Mouse (Mus musculus) embryonic facial prominence, embryonic 11.5 days (tissue): Measurements from ENCODE around the gene Catip. TPM values are rescaled to one million over a fixed set of nuclear protein-coding genes. Genes with fewer than 3 reads are reported as not detected.

ENCODE experiments used
- ATAC-seq: fragments of 200-750 bp; cut with Nextera tagmentation; replicated peaks from 2 replicates; pipeline ENCODE4 v1.8.0; 2017; ENCODE audit warnings: low read depth; ENCODE audit not compliant: insufficient number of reproducible peaks, low FRiP score, low TSS enrichment
- DNase-seq: peaks from one replicate; pipeline ENCODE4 v3.0.0-alpha.2; 2015; ENCODE audit warnings: low spot score
- H3K27ac ChIP-seq: fragments of 300-500 bp; sonication (generic); replicated peaks from 2 replicates; pipeline ENCODE4 v1.5.1; 2014; ENCODE audit warnings: mild to moderate bottlenecking, low read depth, low read length, control low read depth
- H3K27me3 ChIP-seq: fragments of 300-500 bp; sonication (generic); 2 replicates; pipeline ENCODE4 v1.6.1; 2014; ENCODE audit warnings: mild to moderate bottlenecking, low read length, moderate library complexity, mixed read lengths; ENCODE audit not compliant: control insufficient read depth, insufficient read depth
- H3K36me3 ChIP-seq: fragments of 300-500 bp; sonication (generic); replicated peaks from 2 replicates; pipeline ENCODE4 v1.6.1; 2014; ENCODE audit warnings: low read depth, mild to moderate bottlenecking, low read length, moderate library complexity, mixed read lengths; ENCODE audit not compliant: control insufficient read depth, insufficient read depth
- H3K4me1 ChIP-seq: fragments of 300-500 bp; sonication (generic); 2 replicates; pipeline ENCODE4 v1.6.1; 2014; ENCODE audit warnings: low read length, mixed read lengths; ENCODE audit not compliant: control insufficient read depth, insufficient read depth
- H3K4me2 ChIP-seq: fragments of 300-500 bp; sonication (generic); 2 replicates; pipeline ENCODE4 v1.6.1; 2014; ENCODE audit warnings: low read depth, mild to moderate bottlenecking, control low read depth, low read length, moderate library complexity
- H3K4me3 ChIP-seq: fragments of 300-500 bp; sonication (generic); 2 replicates; pipeline ENCODE4 v1.5.1; 2014; ENCODE audit warnings: low read depth, low read length, control low read depth
- H3K9ac ChIP-seq: fragments of 300-500 bp; sonication (generic); replicated peaks from 2 replicates; pipeline ENCODE4 v1.6.1; 2014; ENCODE audit warnings: mild to moderate bottlenecking, control low read depth, low read length
- H3K9me3 ChIP-seq: fragments of 300-500 bp; sonication (generic); replicated peaks from 2 replicates; pipeline ENCODE4 v1.6.1; 2016; ENCODE audit warnings: mild to moderate bottlenecking, low read length, inconsistent platforms, mixed read lengths; ENCODE audit not compliant: control insufficient read depth
- WGBS: fragments of 180-500 bp; shearing (Covaris S2); extraction: QIAGEN DNeasy Blood & Tissue Kit; methylation state at CpG from one replicate; pipeline ENCODE4 v1.1.7; 2014; 5-methylcytosine and 5-hydroxymethylcytosine counted together
- polyA plus RNA-seq: library from polyadenylated mRNA; unstranded; fragments of >200 nt; fragmentation: Nextera tagmentation; extraction: Ambion mirVana; gene quantifications from 2 replicates; pipeline ENCODE4 v1.2.1, GENCODE M21; 2014

The Catip gene
- polyA plus RNA-seq, 1 experiment from 2014 or later, result 0.22 TPM

DNA sequence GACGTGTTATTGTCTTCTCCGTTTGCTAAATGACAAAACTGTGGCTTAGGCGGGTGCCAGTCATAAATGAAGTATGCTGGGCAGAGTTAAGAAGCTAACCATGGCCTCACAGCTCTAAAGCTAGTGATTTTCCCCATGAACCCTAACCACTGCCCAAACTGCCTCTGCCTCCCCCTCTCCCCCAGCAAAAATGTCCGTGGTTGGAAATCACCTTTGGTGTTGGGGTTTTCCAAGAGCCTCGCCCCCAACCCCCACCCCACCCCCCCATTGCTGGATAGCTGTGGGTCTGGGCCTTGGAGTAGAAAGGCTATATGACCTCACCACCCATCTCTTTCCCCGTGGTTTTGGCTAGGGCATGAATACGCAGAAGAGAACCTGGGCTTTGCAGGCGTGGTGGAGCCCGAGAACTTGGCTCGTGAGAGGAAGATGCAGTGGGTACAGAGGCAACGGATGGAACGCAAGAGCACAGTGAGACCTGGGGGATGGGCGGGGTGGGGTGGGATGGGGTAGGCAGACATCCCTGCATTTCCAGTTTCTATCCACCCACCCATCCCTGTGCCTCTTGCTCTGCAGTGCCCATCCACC lies 10.6 kb upstream of the Catip start:
- H3K27me3 ChIP-seq, result no peaks in the 10 kb centered on the region
- 90% methylated on average over 13 of the region's 13 CpGs for WGBS
- DNase-seq (no peak), ATAC-seq (no peak)
- H3K4me3 ChIP-seq, result no peak overlapping the region
- H3K4me2 ChIP-seq, result no peak overlapping the region
- no peaks in the 10 kb centered on the region for H3K4me1 ChIP-seq
- H3K27ac ChIP-seq, result no peak overlapping the region
- no peaks in the 10 kb centered on the region; the same call in 1 of the 2 replicates for H3K36me3 ChIP-seq
- H3K9me3 ChIP-seq, result no peaks in the 10 kb centered on the region
- H3K9ac ChIP-seq, result no peak overlapping the region

DNA sequence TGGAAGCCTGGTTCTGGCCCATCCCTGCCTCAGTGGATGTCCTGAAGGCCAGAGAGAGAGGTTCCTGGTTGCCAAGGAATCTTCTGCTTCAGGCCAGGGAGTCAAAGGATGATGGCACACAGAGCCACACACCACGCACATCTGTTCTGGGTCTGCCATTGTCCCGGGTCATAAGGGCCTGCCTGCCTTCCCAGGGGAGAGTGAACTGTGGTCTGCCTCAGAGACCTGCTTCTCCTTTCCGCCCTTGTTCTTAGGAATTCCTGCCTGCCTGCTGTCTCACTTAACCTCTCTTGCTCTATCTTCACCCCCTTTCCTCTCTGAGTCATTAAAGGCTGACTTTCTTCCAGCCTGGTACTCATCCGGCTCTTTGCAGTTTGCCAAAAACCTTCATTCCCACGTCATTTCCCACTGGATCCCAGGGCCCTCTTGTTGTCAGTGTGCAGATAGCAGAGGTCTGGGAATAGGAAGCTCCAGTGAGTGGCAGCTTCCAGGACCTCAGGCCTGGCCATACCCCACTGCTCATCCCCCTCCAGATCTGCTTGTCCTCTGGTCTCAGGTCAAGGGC lies 9.3 kb upstream of the Catip start:
- no peaks in the 10 kb centered on the region; the same call in 1 of the 2 replicates for H3K36me3 ChIP-seq

DNA sequence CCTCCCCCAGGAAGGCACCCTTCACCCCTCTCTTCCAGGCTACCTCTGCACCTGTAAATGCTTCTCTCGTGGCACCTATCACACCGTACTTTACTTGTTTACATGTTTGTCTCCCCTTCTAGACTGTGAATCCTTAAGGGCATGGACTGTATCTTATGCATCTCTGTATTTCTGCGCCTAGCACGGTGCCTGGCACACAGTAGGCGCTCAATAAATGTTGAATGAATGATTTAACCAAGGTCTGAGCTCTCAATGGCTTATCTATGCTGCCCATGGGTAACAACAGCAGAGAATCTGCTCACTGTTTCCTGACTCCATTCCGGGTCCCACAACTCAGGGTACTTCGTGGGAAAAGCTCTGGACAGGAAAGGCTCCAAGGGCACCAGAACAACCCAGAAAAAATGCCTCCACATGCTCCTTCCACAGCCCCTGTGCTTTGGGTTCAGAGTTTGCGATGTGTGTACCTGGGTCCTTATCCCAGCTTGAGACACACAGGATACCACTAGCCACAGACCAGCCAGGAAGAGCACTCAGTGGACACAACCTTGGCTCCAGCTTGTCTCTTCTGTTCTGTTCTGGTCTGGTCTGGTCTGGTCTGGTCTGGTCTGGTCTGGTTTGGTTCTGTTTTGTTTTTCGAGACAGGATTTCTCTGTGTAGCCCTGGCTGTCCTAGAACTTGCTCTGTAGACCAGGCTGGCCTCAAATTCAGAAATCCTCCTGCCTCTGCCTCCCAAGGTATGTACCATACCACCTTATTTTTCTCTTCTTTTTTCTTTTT lies 8.3 kb upstream of the Catip start:
- H3K9ac ChIP-seq, result no peak overlapping the region
- H3K27ac ChIP-seq, result no peak overlapping the region
- ATAC-seq (no peak), DNase-seq (no peak)
- H3K4me1 ChIP-seq, result no peaks in the 10 kb centered on the region
- H3K27me3 ChIP-seq, result no peaks in the 10 kb centered on the region
- no peak overlapping the region for H3K4me2 ChIP-seq
- H3K4me3 ChIP-seq, result no peak overlapping the region
- no peaks in the 10 kb centered on the region for H3K9me3 ChIP-seq
- H3K36me3 ChIP-seq, result no peaks in the 10 kb centered on the region; the same call in 1 of the 2 replicates
- WGBS, result 91% methylated on average over 9 of the region's 9 CpGs

More for the DNA sequence above, 9.3 kb upstream of the Catip start:
- no peak overlapping the region for H3K4me2 ChIP-seq
- no peak overlapping the region for H3K4me3 ChIP-seq
- H3K9me3 ChIP-seq, result no peaks in the 10 kb centered on the region
- H3K4me1 ChIP-seq, result no peaks in the 10 kb centered on the region
- H3K27me3 ChIP-seq, result no peaks in the 10 kb centered on the region
- DNase-seq, result no peak
- no peak overlapping the region for H3K27ac ChIP-seq
- ATAC-seq, result no peak
- no peak overlapping the region for H3K9ac ChIP-seq
- WGBS, result 61% methylated on average over 5 of the region's 5 CpGs

DNA sequence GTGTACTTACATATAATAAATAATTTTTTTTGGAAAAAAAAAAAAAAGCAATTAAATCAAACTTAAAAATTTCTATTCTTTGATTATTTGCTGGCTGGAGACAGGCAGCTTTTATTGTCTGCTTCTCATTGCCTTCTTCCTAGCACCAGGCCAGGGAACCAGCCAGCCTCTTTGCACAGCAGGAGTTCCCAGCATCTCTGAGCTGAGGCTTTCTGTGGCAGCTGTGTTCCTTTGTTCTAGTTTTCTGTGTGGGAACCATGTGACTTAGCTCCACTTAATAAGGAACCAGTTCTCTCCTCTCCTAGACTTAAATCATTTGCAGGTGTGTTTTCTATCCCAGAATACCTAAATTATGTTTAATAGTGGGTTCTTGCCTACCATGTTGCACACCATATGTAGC lies 4.4 kb upstream of the Catip start:
- no peaks in the 10 kb centered on the region for H3K4me1 ChIP-seq
- no peak overlapping the region for H3K27ac ChIP-seq
- ATAC-seq (no peak), DNase-seq (no peak)
- H3K4me3 ChIP-seq, result no peak overlapping the region
- H3K36me3 ChIP-seq, result no peaks in the 10 kb centered on the region
- no peaks in the 10 kb centered on the region for H3K27me3 ChIP-seq
- no peaks in the 10 kb centered on the region for H3K9me3 ChIP-seq
- H3K9ac ChIP-seq, result no peak overlapping the region
- H3K4me2 ChIP-seq, result no peak overlapping the region

DNA sequence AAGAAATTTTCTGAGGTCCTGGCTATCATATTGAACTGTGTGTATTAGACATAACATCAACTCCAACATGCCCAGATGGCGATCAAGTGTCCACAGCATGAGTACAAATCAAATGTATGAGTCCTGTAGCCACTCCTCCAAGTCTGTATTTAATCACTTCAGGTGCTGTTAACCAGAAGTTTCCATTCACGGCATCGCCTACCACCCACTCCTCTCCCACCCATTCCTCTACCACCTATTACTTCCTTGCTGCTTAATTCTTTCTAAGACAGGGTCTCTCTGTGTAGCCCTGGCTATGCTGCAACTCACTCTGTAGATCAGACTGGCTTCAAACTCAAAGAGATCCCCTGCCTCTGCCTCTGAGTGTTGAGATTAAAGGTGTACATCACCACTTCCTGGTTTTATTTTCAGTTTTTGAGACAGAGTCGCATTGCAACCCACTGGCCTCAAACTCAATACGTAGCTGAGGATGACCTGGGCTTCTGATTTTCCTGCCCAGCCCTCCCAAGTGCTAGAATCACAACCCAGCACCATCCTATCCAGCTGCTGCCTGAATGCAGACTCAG lies 1.9 kb upstream of the Catip start:
- no peaks in the 10 kb centered on the region for H3K36me3 ChIP-seq
- 82% methylated on average over 5 of the region's 5 CpGs for WGBS
- no peaks in the 10 kb centered on the region for H3K4me1 ChIP-seq
- no peak overlapping the region for H3K4me2 ChIP-seq
- no peaks in the 10 kb centered on the region for H3K9me3 ChIP-seq
- no peak overlapping the region for H3K4me3 ChIP-seq
- ATAC-seq, result no peak
- no peak for DNase-seq
- no peak overlapping the region for H3K9ac ChIP-seq
- H3K27ac ChIP-seq, result no peak overlapping the region
- H3K27me3 ChIP-seq, result no peaks in the 10 kb centered on the region

DNA sequence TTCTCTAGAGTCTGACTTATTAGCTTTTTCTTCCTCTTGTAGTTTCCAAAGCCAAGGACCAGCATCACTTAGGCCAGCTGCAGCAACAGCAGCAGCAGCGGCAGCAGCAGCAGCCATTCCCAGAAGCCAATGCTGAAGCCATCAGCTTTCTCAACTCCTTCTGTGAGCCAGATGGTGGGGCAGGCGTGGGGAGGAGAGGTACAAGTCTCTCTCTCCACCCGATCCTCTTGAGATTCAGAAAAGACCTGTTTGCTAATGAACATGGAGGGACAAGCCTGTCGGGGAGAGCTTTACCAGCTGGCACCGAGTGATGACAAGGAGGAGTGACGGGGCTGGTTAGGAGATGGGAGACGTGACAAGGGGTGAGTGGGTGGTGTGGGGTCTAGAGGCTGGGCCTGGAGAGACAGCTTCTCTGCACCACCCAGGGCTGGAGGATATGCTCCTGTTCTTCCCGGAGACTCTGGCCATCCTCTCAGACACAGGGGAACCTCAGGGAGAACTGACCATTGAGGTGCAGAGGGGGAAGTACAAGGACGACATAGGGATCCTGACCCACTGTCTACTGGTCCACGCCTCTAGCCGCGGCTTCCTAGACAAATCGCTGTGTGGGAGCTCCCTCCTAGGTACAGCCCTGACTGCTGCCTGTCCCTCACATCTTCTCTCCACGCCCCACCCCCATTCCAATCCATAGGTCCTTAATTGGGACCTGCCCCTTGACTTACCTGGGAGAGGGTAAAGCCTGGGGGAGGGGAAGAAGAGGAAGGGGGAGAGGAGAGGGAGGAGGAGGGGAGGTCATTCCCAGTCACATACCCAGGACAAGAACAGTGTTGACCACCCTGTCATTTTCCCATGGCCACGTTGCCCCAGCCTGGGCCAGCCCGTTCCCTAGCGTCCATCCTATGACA lies 669 bp downstream of the Catip start:
- no peak overlapping the region for H3K4me2 ChIP-seq
- WGBS, result 62% methylated on average over 17 of the region's 17 CpGs
- H3K4me1 ChIP-seq, result no peaks in the 10 kb centered on the region
- no peaks in the 10 kb centered on the region for H3K36me3 ChIP-seq
- no peak overlapping the region for H3K9ac ChIP-seq
- no peak for DNase-seq
- no peaks in the 10 kb centered on the region; the same call in 1 of the 2 replicates for H3K27me3 ChIP-seq
- no peak overlapping the region for H3K27ac ChIP-seq
- 0 out of 2 replicates have a peak, but pooled peaks have one; percentile 30 for ATAC-seq
- no peaks in the 10 kb centered on the region for H3K9me3 ChIP-seq
- no peak overlapping the region for H3K4me3 ChIP-seq

DNA sequence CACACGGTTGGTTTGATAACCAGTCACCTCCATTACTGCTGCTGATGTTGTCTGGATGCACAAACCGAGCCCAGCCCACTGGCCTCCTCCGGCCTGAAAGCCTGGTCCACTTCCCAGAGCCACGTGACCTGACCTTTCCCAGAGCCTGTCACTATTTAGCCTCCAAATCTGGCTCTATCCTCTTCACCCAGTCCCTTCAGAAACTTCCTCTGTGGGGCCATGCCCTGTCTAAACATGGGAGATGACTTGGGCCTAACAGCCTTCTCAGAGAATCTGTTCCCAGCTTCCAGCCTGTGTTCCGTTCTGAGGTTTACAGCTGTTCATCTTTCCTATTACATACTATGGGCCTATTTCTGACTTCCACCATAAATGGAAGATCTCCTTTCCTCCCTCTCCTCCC lies 1.5 kb downstream of the Catip start:
- Histone ChIP-seq H3K4me3 (no peak overlapping the region), H3K36me3 (no peaks in the 10 kb centered on the region), H3K9me3 (no peaks in the 10 kb centered on the region), H3K4me1 (no peaks in the 10 kb centered on the region), H3K27ac (no peak overlapping the region), H3K9ac (no peak overlapping the region), H3K4me2 (no peak overlapping the region), H3K27me3 (no peaks in the 10 kb centered on the region; the same call in 1 of the 2 replicates)
- 60% methylated on average over 5 of the region's 5 CpGs for WGBS
- no peak for DNase-seq
- no peak for ATAC-seq
